Mouse (Mus musculus) ES-E14 (cell line): Measurements from ENCODE around the gene Tpst2.

Experiments
- CHD2 ChIP-seq: IDR thresholded peaks from 2 replicates; pipeline ENCODE4 v1.6.1; 2014; ENCODE audit warnings: mild to moderate bottlenecking, low read depth, low read length, inconsistent platforms
- HCFC1 ChIP-seq: IDR thresholded peaks from 2 replicates; pipeline ENCODE4 v1.6.1; 2012; ENCODE audit warnings: low read length, inconsistent platforms, borderline replicate concordance; ENCODE audit not compliant: insufficient read depth
- ZC3H11A ChIP-seq: IDR thresholded peaks from 2 replicates; pipeline ENCODE4 v1.6.1; 2012; ENCODE audit warnings: low read depth, mild to moderate bottlenecking, inconsistent platforms, low read length, borderline replicate concordance
- ZNF384 ChIP-seq: IDR thresholded peaks from 2 replicates; pipeline ENCODE4 v1.6.1; 2012; ENCODE audit warnings: low read depth, low read length, inconsistent platforms

DNA sequence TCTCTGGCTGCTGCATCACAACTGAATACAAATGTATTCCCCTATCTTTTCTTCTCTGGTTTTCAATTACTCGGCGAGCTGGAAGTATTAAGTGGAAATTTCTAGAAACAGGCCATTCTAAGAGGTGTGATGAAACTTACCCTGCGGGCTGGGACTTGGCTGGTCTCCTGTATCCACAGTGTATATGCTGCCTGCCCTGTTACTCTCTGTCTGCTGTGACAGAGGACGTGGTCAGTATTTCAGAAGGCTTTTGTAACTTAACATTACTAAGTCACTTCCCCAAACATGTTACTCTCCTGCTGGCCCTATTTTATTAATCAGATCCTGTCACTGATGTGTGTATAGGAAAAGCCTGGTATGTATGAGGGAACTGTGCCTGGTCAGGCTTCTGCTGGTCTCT, 5.2 kb downstream of the Tpst2 start:
- TF ChIP-seq ZNF384 (no peak), ZC3H11A (no peak), HCFC1 (no peak), CHD2 (no peak)
